Mouse (Mus musculus): ENCODE measurements around the gene Pappa2.

The Pappa2 gene

GRCm38 (mm10) chr1:158980390-158980789 is at the start of gene Pappa2:
TSS of gene Pappa2 (minus strand) at chr1:158980490.
- DNase-seq (ENCODE audit: low spot score): no peak

- no peak for DNase-seq (ENCODE audit: low spot score)
These were observed 48.8 kb upstream of the Pappa2 start for GRCm38 (mm10) chr1:159029106-159029505.

GRCm38 (mm10) chr1:159014940-159015660 is 34.8 kb upstream of the Pappa2 start:
- DNase-seq (ENCODE audit: low spot score): no peak

GRCm38 (mm10) chr1:158987042-158987441 is 6.8 kb upstream of the Pappa2 start:
- no peak for DNase-seq (ENCODE audit: low spot score)

GRCm38 (mm10) chr1:158962340-158962739 is 17.9 kb downstream of the Pappa2 start:
- no peak for DNase-seq (ENCODE audit: low spot score)

- DNase-seq (ENCODE audit: low spot score): no peak
These were observed 19.3 kb downstream of the Pappa2 start for GRCm38 (mm10) chr1:158960984-158961383.

- no peak for DNase-seq (ENCODE audit: low spot score)
These were observed 19.7 kb downstream of the Pappa2 start for GRCm38 (mm10) chr1:158960549-158960948.

- no peak for DNase-seq (ENCODE audit: low spot score)
These were observed 23.9 kb downstream of the Pappa2 start for GRCm38 (mm10) chr1:158956361-158956760.

GRCm38 (mm10) chr1:158954785-158955184 is 25.5 kb downstream of the Pappa2 start:
- peak; percentile 57 for DNase-seq (ENCODE audit: low spot score)

- DNase-seq (ENCODE audit: low spot score): peak; percentile 61
These were observed 26.6 kb downstream of the Pappa2 start for GRCm38 (mm10) chr1:158953479-158954207.

GRCm38 (mm10) chr1:158949041-158949440 is 31.2 kb downstream of the Pappa2 start:
- no peak for DNase-seq (ENCODE audit: low spot score)

- no peak for DNase-seq (ENCODE audit: low spot score)
These were observed 32.1 kb downstream of the Pappa2 start for GRCm38 (mm10) chr1:158947981-158948735.

- DNase-seq (ENCODE audit: low spot score): no peak
These were observed 35.4 kb downstream of the Pappa2 start for GRCm38 (mm10) chr1:158944936-158945335.

GRCm38 (mm10) chr1:158942864-158943263 is 37.4 kb downstream of the Pappa2 start:
- DNase-seq (ENCODE audit: low spot score): no peak

- no peak for DNase-seq (ENCODE audit: low spot score)
These were observed 39.3 kb downstream of the Pappa2 start for GRCm38 (mm10) chr1:158940966-158941365.

- DNase-seq (ENCODE audit: low spot score): no peak
These were observed 45.8 kb downstream of the Pappa2 start for GRCm38 (mm10) chr1:158934447-158934846.

- no peak for DNase-seq (ENCODE audit: low spot score)
These were observed 49.0 kb downstream of the Pappa2 start for GRCm38 (mm10) chr1:158931202-158931827.

- DNase-seq (ENCODE audit: low spot score): no peak
These were observed 50.9 kb downstream of the Pappa2 start for GRCm38 (mm10) chr1:158929369-158929768.

- no peak for DNase-seq (ENCODE audit: low spot score)
These were observed 59.8 kb downstream of the Pappa2 start for GRCm38 (mm10) chr1:158920451-158920850.

- no peak for DNase-seq (ENCODE audit: low spot score)
These were observed 61.4 kb downstream of the Pappa2 start for GRCm38 (mm10) chr1:158918890-158919289.

- no peak for DNase-seq (ENCODE audit: low spot score)
These were observed 63.2 kb downstream of the Pappa2 start for GRCm38 (mm10) chr1:158917067-158917466.

- DNase-seq (ENCODE audit: low spot score): no peak
These were observed 64.7 kb downstream of the Pappa2 start for GRCm38 (mm10) chr1:158915592-158915991.
